Mouse (Mus musculus) liver, embryonic 14.5 days (tissue): Measurements from ENCODE around the gene Uchl4. TPM values are rescaled to one million over a fixed set of nuclear protein-coding genes. Genes with fewer than 3 reads are reported as not detected.

Experiments
- ATAC-seq: fragments of 200-750 bp; cut with Nextera tagmentation; 2 replicates; pipeline ENCODE4 v1.8.0; 2017; ENCODE audit warnings: moderate number of reproducible peaks, mild to moderate bottlenecking, moderate library complexity; ENCODE audit not compliant: insufficient read depth
- DNase-seq, 3 experiments: peaks; one replicate each; pipeline ENCODE4 v3.0.0-alpha.2; 2012 to 2013; ENCODE audit warnings: low read depth in 3 of 3, low spot score in 3 of 3
- H3K27ac ChIP-seq: fragments of 300-500 bp; sonication (generic); 2 replicates; pipeline ENCODE4 v1.5.1; 2014; ENCODE audit warnings: moderate library complexity, mild to moderate bottlenecking, control low read depth, inconsistent platforms
- H3K27me3 ChIP-seq: fragments of 300-500 bp; sonication (generic); 2 replicates; pipeline ENCODE4 v1.6.1; 2014; ENCODE audit warnings: mild to moderate bottlenecking, low read length, moderate library complexity; ENCODE audit not compliant: control insufficient read depth, insufficient read depth
- H3K36me3 ChIP-seq: fragments of 300-500 bp; sonication (generic); replicated peaks from 2 replicates; pipeline ENCODE4 v1.6.1; 2014; ENCODE audit warnings: low read depth; ENCODE audit not compliant: control insufficient read depth, insufficient read depth
- H3K4me1 ChIP-seq, 2 experiments: fragments of 200-500 bp in 1 of 2; fragments of 300-500 bp in 1 of 2; sonication (generic) in 1 of 2; replicated peaks; 2 replicates each; pipeline ENCODE4 v1.6.1; 2012 to 2014; ENCODE audit warnings: antibody characterized with exemption in 1 of 2, inconsistent platforms in 1 of 2, low read length in 1 of 2; ENCODE audit not compliant: control insufficient read depth in 2 of 2, insufficient read depth in 2 of 2
- H3K4me2 ChIP-seq: fragments of 300-500 bp; sonication (generic); 2 replicates; pipeline ENCODE4 v1.6.1; 2014; ENCODE audit warnings: low read depth, mild to moderate bottlenecking, control low read depth, moderate library complexity
- H3K4me3 ChIP-seq, 2 experiments: fragments of 200-500 bp in 1 of 2; fragments of 300-500 bp in 1 of 2; sonication (generic) in 1 of 2; 2 replicates each; pipeline ENCODE4 v1.5.1; 2012 to 2014; ENCODE audit warnings: low read depth in 2 of 2, low read length in 2 of 2, mild to moderate bottlenecking in 2 of 2, control low read depth in 1 of 2, inconsistent platforms in 1 of 2, moderate library complexity in 1 of 2; ENCODE audit not compliant: insufficient read depth in 1 of 2
- H3K9ac ChIP-seq: fragments of 300-500 bp; sonication (generic); replicated peaks from 2 replicates; pipeline ENCODE4 v1.6.1; 2014; ENCODE audit warnings: mild to moderate bottlenecking, control low read depth, moderate library complexity
- H3K9me3 ChIP-seq: fragments of 300-500 bp; sonication (generic); 2 replicates; pipeline ENCODE4 v1.6.1; 2016; ENCODE audit warnings: low read length, mixed read lengths; ENCODE audit not compliant: control insufficient read depth
- CTCF ChIP-seq: IDR thresholded peaks from 2 replicates; pipeline ENCODE4 v1.5.1; 2016; ENCODE audit warnings: antibody characterized with exemption, low read depth, control low read depth
- EP300 ChIP-seq: IDR thresholded peaks from 2 replicates; pipeline ENCODE4 v1.6.1; 2016; ENCODE audit warnings: antibody characterized with exemption, low read depth
- WGBS: fragments of 180-500 bp; shearing (Covaris S2); extraction: QIAGEN DNeasy Blood & Tissue Kit; methylation state at CpG from one replicate; pipeline ENCODE4 v1.1.7; 2014; ENCODE audit not compliant: insufficient replicate concordance; 5-methylcytosine and 5-hydroxymethylcytosine counted together
- polyA plus RNA-seq, 2 experiments: library from polyadenylated mRNA; depleted of rRNA in 1 of 2; stranded (reverse) in 1 of 2; unstranded in 1 of 2; fragments of >200 nt; fragmentation: Nextera tagmentation in 1 of 2; extraction: Ambion mirVana in 1 of 2; gene quantifications; 2 replicates each; pipeline versions ENCODE4 v1.2.1 to v1.2.3; 2012 to 2014

The Uchl4 gene
- polyA plus RNA-seq, 2 experiments = 0.13 to 0.77 TPM

GRCm38 (mm10) chr9:64220603-64221002 lies 14.4 kb upstream of the Uchl4 start:
- no peaks in the 10 kb centered on the region for H3K36me3 ChIP-seq
- H3K27me3 ChIP-seq = no peaks in the 10 kb centered on the region
- 59% methylated on average over 1 of the region's 1 CpGs for WGBS
- H3K27ac ChIP-seq = no peak overlapping the region
- no peak overlapping the region for H3K4me3 ChIP-seq
- TF ChIP-seq EP300 (no peak), CTCF (no peak)
- H3K9ac ChIP-seq = no peak overlapping the region
- no peak overlapping the region for H3K4me2 ChIP-seq
- H3K9me3 ChIP-seq = no peaks in the 10 kb centered on the region
- ATAC-seq = no peak
- H3K4me1 ChIP-seq = peaks cover 0 to 8% of the 10 kb centered on the region in 2 experiments; a peak in 2 of 4 replicates
- DNase-seq = no peak

GRCm38 (mm10) chr9:64221480-64221879 lies 13.5 kb upstream of the Uchl4 start:
- no peak for TF ChIP-seq EP300
- peaks cover 0 to 10% of the 10 kb centered on the region in 2 experiments; a peak in 2 of 4 replicates for H3K4me1 ChIP-seq
- no peaks in the 10 kb centered on the region for H3K27me3 ChIP-seq
- no peaks in the 10 kb centered on the region for H3K9me3 ChIP-seq
- no peak for ATAC-seq
- WGBS = 62% methylated on average over 4 of the region's 4 CpGs
- H3K4me3 ChIP-seq = no peak overlapping the region
- no peak overlapping the region for H3K27ac ChIP-seq
- no peaks in the 10 kb centered on the region for H3K36me3 ChIP-seq
- H3K4me2 ChIP-seq = no peak overlapping the region
- no peak overlapping the region for H3K9ac ChIP-seq
- DNase-seq = no peak

- peaks cover 0 to 10% of the 10 kb centered on the region in 2 experiments; a peak in 2 of 4 replicates for H3K4me1 ChIP-seq
- no peak overlapping the region for H3K27ac ChIP-seq
- TF ChIP-seq CTCF (no peak), EP300 (no peak)
- no peak overlapping the region for H3K4me2 ChIP-seq
- no peaks in the 10 kb centered on the region for H3K27me3 ChIP-seq
- 35% methylated on average over 2 of the region's 2 CpGs for WGBS
- H3K9me3 ChIP-seq = no peaks in the 10 kb centered on the region
- no peak for DNase-seq
- no peak overlapping the region for H3K4me3 ChIP-seq
- no peaks in the 10 kb centered on the region for H3K36me3 ChIP-seq
- ATAC-seq = no peak
- H3K9ac ChIP-seq = no peak overlapping the region
Measured at GRCm38 (mm10) chr9:64222098-64222497, 12.9 kb upstream of the Uchl4 start.

- H3K9ac ChIP-seq = no peak overlapping the region
- ATAC-seq = no peak
- peaks cover 0 to 4% of the 10 kb centered on the region in 2 experiments; a peak in 2 of 4 replicates for H3K4me1 ChIP-seq
- TF ChIP-seq EP300 = no peak
- TF ChIP-seq CTCF = no peak
- H3K4me3 ChIP-seq = no peak overlapping the region
- no peaks in the 10 kb centered on the region for H3K27me3 ChIP-seq
- no peak overlapping the region for H3K4me2 ChIP-seq
- no peaks in the 10 kb centered on the region for H3K36me3 ChIP-seq
- no peak overlapping the region for H3K27ac ChIP-seq
- no peaks in the 10 kb centered on the region for H3K9me3 ChIP-seq
- no peak for DNase-seq
Measured at GRCm38 (mm10) chr9:64225805-64226204, 9.2 kb upstream of the Uchl4 start.

GRCm38 (mm10) chr9:64227736-64228135 lies 7.3 kb upstream of the Uchl4 start:
- no peak overlapping the region for H3K9ac ChIP-seq
- H3K4me1 ChIP-seq = peaks cover 0 to 2% of the 10 kb centered on the region in 2 experiments; a peak in 2 of 4 replicates
- H3K9me3 ChIP-seq = no peaks in the 10 kb centered on the region
- H3K27me3 ChIP-seq = no peaks in the 10 kb centered on the region
- 26% methylated on average over 12 of the region's 12 CpGs for WGBS
- H3K4me3 ChIP-seq = no peak overlapping the region
- no peak overlapping the region for H3K27ac ChIP-seq
- no peak for ATAC-seq
- no peak for TF ChIP-seq EP300
- TF ChIP-seq CTCF = no peak
- H3K36me3 ChIP-seq = no peaks in the 10 kb centered on the region
- no peak for DNase-seq
- H3K4me2 ChIP-seq = peak overlapping the region; percentile 6
